Mouse (Mus musculus): Measurements from ENCODE around the gene Mafg. TPM values are rescaled to one million over a fixed set of nuclear protein-coding genes. Genes with fewer than 3 reads are reported as not detected.

The Mafg gene
- total and polyA plus RNA-seq, 2 experiments from 2014 or later = 39.7 to 40.1 TPM

DNA sequence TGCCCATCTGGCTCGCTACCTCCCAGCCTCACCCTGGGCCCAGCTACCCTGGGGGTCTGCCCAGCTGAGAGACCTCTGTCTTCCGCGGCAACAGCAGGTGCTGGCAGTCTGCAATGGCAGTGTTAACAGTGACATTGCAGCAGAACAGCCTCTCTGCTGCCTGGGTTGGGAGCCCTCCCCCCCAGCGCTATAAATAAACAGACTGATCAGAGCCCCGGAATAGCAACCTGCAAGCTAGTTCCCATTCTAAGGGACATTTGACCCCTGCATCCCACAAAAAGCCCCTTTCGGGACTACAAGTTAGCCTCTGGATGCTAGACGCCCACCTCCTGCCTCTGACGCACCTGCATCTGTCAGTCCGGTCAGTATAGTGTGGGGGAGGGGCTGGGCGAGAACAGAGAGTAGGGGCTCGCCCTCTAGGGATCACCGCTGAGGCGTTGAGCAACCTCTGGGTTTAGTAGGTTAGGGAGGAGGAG, 14.6 kb upstream of the Mafg start, which contains the start of gene Myadml2:
Gene Myadml2, minus strand, starts transcription at position 158 of the 476 bp plus-strand sequence.
- ATAC-seq (no peak), DNase-seq (no peak)
- Histone ChIP-seq H3K27me3 (ENCODE audit: insufficient read depth, low read length) (no peaks in the 10 kb centered on the region), H3K4me3 (ENCODE audit: low read depth, low read length) (peak within 1 kb of the TSS; percentile 21), H3K36me3 (ENCODE audit: insufficient read depth) (no peaks in the 10 kb centered on the region), H3K9ac (peak within 1 kb of the TSS; percentile 44), H3K4me1 (ENCODE audit: insufficient read depth) (peaks cover 5% of the 10 kb centered on the region; the same call in 1 of the 2 replicates), H3K27ac (ENCODE audit: low read depth, low read length) (no peak within 1 kb of the TSS), H3K9me3 (ENCODE audit: low read length) (no peaks in the 10 kb centered on the region), H3K4me2 (ENCODE audit: low read depth) (peak within 1 kb of the TSS; percentile 42)
- TF ChIP-seq CTCF (IDR thresholded peaks at IDR 0.05; ENCODE audit: low read depth) = no peak
- WGBS = 8% methylated on average over 13 of the region's 13 CpGs

DNA sequence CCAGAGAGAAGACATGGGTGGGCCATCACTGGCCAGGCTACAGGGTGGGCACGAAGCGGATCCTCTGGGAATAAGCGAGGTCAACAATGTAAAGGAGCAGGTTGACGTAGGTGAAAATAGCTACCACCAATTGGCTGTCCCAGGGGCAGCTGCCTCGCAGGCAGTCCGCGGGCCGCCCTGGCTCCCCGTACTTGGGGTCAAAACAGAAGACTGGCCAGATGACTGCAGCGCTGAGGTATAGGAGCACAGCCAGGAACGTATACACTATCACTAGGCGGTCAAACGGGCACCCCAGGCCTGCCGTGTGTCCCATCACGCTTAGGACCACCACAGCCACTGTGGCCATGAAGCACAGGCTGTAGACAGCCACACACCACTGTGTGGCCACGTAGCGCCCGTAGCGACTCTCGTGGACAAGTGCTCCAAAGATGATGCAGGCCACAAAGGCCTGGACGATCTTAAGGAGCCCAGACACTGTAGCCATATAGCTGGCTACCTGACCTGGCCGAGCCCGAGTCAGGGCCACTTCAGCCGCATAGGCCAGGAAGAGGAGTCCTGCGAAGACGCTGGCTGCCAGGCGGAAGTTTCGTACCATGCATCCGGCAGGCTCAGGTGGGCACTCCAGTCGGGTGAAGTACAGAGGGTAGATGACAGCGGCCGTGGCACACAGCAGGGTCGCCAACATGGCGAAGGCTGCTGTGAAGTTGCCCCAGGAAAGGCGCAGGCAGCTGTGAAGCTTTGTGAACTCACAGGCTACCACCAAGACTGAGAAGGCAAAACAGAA, 13.8 kb upstream of the Mafg start:
- no peaks in the 10 kb centered on the region for H3K36me3 ChIP-seq (ENCODE audit: insufficient read depth)
- 87% methylated on average over 35 of the region's 35 CpGs for WGBS
- peaks cover 12% of the 10 kb centered on the region; the same call in 1 of the 2 replicates for H3K4me1 ChIP-seq (ENCODE audit: insufficient read depth)
- TF ChIP-seq CTCF (IDR thresholded peaks at IDR 0.05; ENCODE audit: low read depth) = no peak
- H3K4me2 ChIP-seq (ENCODE audit: low read depth) = peak overlapping the region; percentile 42
- no peaks in the 10 kb centered on the region for H3K27me3 ChIP-seq (ENCODE audit: insufficient read depth, low read length)
- no peak overlapping the region for H3K4me3 ChIP-seq (ENCODE audit: low read depth, low read length)
- no peaks in the 10 kb centered on the region for H3K9me3 ChIP-seq (ENCODE audit: low read length)
- H3K27ac ChIP-seq (ENCODE audit: low read depth, low read length) = no peak overlapping the region
- peak overlapping the region; percentile 44; the same call in 1 of the 2 replicates for H3K9ac ChIP-seq
- DNase-seq (no peak), ATAC-seq (no peak)

- no peak within 1 kb of the TSS; the same call in 1 of the 2 replicates for H3K27ac ChIP-seq (ENCODE audit: low read depth, low read length)
Observed at GRCm38 (mm10) chr11:120643601-120643987, 10.2 kb upstream of the Mafg start, which contains the start of gene Pycr1. Pycr1 (minus strand) TSS chr11:120643769.

GRCm38 (mm10) chr11:120642939-120643600, 9.7 kb upstream of the Mafg start:
- 4% methylated on average over 18 of the region's 18 CpGs for WGBS
- H3K9me3 ChIP-seq (ENCODE audit: low read length) = no peaks in the 10 kb centered on the region
- DNase-seq (no peak), ATAC-seq (peak; percentile 48)
- peak overlapping the region; percentile 68 for H3K4me2 ChIP-seq (ENCODE audit: low read depth)
- TF ChIP-seq CTCF (IDR thresholded peaks at IDR 0.05; ENCODE audit: low read depth) = no peak
- H3K27me3 ChIP-seq (ENCODE audit: insufficient read depth, low read length) = no peaks in the 10 kb centered on the region
- H3K36me3 ChIP-seq (ENCODE audit: insufficient read depth) = no peaks in the 10 kb centered on the region
- peak overlapping the region; percentile 60 for H3K9ac ChIP-seq
- no peak overlapping the region; the same call in 1 of the 2 replicates for H3K27ac ChIP-seq (ENCODE audit: low read depth, low read length)
- H3K4me3 ChIP-seq (ENCODE audit: low read depth, low read length) = peak overlapping the region; percentile 43
- peaks cover 12% of the 10 kb centered on the region; the same call in 1 of the 2 replicates for H3K4me1 ChIP-seq (ENCODE audit: insufficient read depth)

More at GRCm38 (mm10) chr11:120643601-120643987, 10.2 kb upstream of the Mafg start, which contains the start of gene Pycr1:
- Histone ChIP-seq H3K27me3 (ENCODE audit: insufficient read depth, low read length) (no peaks in the 10 kb centered on the region), H3K4me1 (ENCODE audit: insufficient read depth) (peaks cover 12% of the 10 kb centered on the region; the same call in 1 of the 2 replicates), H3K4me3 (ENCODE audit: low read depth, low read length) (peak within 1 kb of the TSS; percentile 43), H3K9me3 (ENCODE audit: low read length) (no peaks in the 10 kb centered on the region), H3K4me2 (ENCODE audit: low read depth) (peak within 1 kb of the TSS; percentile 68), H3K36me3 (ENCODE audit: insufficient read depth) (no peaks in the 10 kb centered on the region), H3K9ac (peak within 1 kb of the TSS; percentile 60)
- WGBS = under 1% methylated on average over 15 of the region's 15 CpGs
- ATAC-seq = peak; percentile 100
- no peak for TF ChIP-seq CTCF (IDR thresholded peaks at IDR 0.05; ENCODE audit: low read depth)
- DNase-seq = peak; percentile 95

DNA sequence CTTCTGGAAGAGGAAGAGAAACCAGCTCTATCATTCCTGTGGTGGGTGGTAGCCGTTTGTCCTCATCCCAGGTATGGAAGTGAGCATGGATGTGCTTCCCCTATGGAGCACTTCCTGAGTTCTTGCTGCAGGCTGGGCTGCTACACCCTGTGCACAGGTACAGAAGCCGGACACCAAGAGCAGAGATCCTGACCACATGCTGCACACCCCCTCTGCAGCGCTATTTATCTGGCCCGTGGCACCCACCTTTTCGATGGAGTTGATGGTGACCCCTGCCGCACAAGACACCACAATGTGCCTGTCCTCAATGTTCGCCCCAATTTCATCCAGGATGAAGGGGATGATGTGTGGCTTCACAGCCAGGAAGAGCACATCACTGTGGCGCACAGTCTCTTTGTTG, 8.5 kb upstream of the Mafg start:
- no peak for ATAC-seq
- no peak for TF ChIP-seq CTCF (IDR thresholded peaks at IDR 0.05; ENCODE audit: low read depth)
- no peak for DNase-seq
- Histone ChIP-seq H3K9ac (no peak overlapping the region), H3K4me1 (ENCODE audit: insufficient read depth) (peaks cover 12% of the 10 kb centered on the region; the same call in 1 of the 2 replicates), H3K9me3 (ENCODE audit: low read length) (no peaks in the 10 kb centered on the region), H3K36me3 (ENCODE audit: insufficient read depth) (no peaks in the 10 kb centered on the region), H3K27ac (ENCODE audit: low read depth, low read length) (no peak overlapping the region), H3K27me3 (ENCODE audit: insufficient read depth, low read length) (no peaks in the 10 kb centered on the region), H3K4me3 (ENCODE audit: low read depth, low read length) (no peak overlapping the region), H3K4me2 (ENCODE audit: low read depth) (no peak overlapping the region)
- 91% methylated on average over 8 of the region's 8 CpGs for WGBS

GRCm38 (mm10) chr11:120641255-120641654, 7.9 kb upstream of the Mafg start:
- 66% methylated on average over 9 of the region's 9 CpGs for WGBS

More at GRCm38 (mm10) chr11:120641255-120641654, 7.9 kb upstream of the Mafg start:
- Histone ChIP-seq H3K36me3 (ENCODE audit: insufficient read depth) (no peaks in the 10 kb centered on the region), H3K9me3 (ENCODE audit: low read length) (no peaks in the 10 kb centered on the region), H3K4me2 (ENCODE audit: low read depth) (no peak overlapping the region), H3K4me3 (ENCODE audit: low read depth, low read length) (no peak overlapping the region), H3K9ac (no peak overlapping the region), H3K27me3 (ENCODE audit: insufficient read depth, low read length) (no peaks in the 10 kb centered on the region), H3K4me1 (ENCODE audit: insufficient read depth) (peaks cover 12% of the 10 kb centered on the region; the same call in 1 of the 2 replicates), H3K27ac (ENCODE audit: low read depth, low read length) (no peak overlapping the region)
- ATAC-seq (no peak), DNase-seq (no peak)
- no peak for TF ChIP-seq CTCF (IDR thresholded peaks at IDR 0.05; ENCODE audit: low read depth)
